Mouse (Mus musculus) brain, adult 2 months (tissue): ENCODE measurements around the gene Acr.

Source experiments
- DNase-seq: peaks from one replicate; pipeline ENCODE4 v3.0.0; 2011; ENCODE audit warnings: low read depth, low spot score

The Acr gene

DNA sequence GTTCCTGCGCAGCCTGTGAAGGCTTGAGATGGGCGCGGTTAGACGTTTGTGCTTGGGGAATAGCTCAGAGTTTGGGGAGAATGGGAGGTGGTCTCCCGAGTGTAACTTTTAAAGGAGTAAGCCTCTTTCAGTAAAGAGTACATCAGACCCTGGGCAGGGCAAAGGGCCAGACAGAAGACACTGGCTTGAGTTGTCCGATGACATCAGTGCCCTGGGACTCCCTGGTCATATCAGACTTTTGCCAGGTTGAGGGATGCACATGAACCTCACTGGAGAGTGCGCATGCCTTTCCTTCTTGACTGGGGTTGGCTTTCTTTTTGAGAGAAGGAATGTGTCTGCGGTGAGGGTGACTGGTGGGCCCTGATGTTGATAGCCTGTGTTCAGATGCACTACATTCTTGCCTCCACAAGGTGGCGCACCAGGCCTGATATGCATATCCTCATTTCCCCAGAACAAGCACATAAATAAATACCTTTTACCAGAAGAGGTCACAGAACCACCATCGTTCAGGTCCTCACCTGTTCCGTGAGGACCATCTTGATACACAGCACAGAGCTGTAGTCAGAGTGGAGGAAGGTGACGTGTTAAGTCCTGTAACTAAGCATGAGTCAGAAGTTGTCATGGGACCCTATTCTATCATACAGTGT, 54.3 kb downstream of the Acr start:
- DNase-seq: peak; percentile 73

DNA sequence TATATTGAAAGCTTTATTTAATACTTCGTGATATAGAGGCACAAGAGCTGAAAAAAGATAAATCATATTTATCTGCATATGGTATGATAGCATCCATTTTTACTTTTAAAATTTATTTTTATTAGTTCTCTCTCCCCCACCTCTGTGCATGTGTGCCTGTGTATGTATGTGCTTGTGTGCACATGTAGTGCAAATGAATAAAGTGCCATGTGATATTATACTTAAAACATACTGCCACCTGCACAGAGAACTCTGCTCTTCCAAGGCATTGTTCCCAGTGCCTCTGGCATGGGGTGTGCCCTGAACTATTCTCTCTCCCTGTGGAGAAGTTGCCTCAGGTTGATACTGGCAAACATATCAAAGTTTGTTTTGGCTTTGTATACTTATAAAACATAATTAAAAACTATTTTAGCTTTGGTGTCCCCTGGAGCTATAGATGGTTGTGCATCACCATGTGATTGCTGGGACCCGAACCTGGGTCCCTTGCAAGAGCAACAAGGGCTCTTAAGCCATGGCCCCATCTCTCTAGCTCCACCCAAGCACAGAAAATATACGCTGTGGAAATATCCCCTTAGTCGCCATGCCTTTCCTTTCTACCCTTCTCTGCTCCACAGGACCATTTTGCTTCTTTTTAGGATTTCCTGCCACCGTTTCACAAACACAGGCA, 55.0 kb downstream of the Acr start:
- no peak for DNase-seq

DNA sequence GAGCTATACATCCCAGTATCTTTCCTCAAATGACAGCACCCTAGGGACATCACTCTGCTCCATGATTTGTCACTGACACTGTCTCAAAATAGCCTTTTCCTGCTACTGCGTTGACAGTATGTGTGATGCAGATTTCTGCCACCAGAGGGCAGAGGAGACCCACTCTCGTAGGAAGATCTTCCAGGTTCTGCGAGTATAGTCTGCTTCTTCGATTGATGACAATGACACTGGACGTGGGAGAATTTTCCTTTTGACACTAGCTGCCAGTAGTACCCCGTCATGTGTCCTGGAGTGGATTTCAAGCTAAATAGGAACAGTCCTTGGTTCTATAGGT, 55.5 kb downstream of the Acr start:
- DNase-seq: peak; percentile 92
